Mouse (Mus musculus) embryonic facial prominence, embryonic 11.5 days (tissue): Measurements from ENCODE around the gene Npc2. TPM values are rescaled to one million over a fixed set of nuclear protein-coding genes. Genes with fewer than 3 reads are reported as not detected.
A peak's percentile ranks its signal among the peaks of the same experiment; 100 is the strongest.

Experiments used
- ATAC-seq: fragments of 200-750 bp; cut with Nextera tagmentation; replicated peaks from 2 replicates; pipeline ENCODE4 v1.8.0; 2017; ENCODE audit warnings: low read depth; ENCODE audit not compliant: insufficient number of reproducible peaks, low FRiP score, low TSS enrichment
- DNase-seq: peaks from one replicate; pipeline ENCODE4 v3.0.0-alpha.2; 2015; ENCODE audit warnings: low spot score
- H3K27ac ChIP-seq: fragments of 300-500 bp; sonication (generic); replicated peaks from 2 replicates; pipeline ENCODE4 v1.5.1; 2014; ENCODE audit warnings: mild to moderate bottlenecking, low read depth, low read length, control low read depth
- H3K27me3 ChIP-seq: fragments of 300-500 bp; sonication (generic); 2 replicates; pipeline ENCODE4 v1.6.1; 2014; ENCODE audit warnings: mild to moderate bottlenecking, low read length, moderate library complexity, mixed read lengths; ENCODE audit not compliant: control insufficient read depth, insufficient read depth
- H3K36me3 ChIP-seq: fragments of 300-500 bp; sonication (generic); replicated peaks from 2 replicates; pipeline ENCODE4 v1.6.1; 2014; ENCODE audit warnings: low read depth, mild to moderate bottlenecking, low read length, moderate library complexity, mixed read lengths; ENCODE audit not compliant: control insufficient read depth, insufficient read depth
- H3K4me1 ChIP-seq: fragments of 300-500 bp; sonication (generic); 2 replicates; pipeline ENCODE4 v1.6.1; 2014; ENCODE audit warnings: low read length, mixed read lengths; ENCODE audit not compliant: control insufficient read depth, insufficient read depth
- H3K4me2 ChIP-seq: fragments of 300-500 bp; sonication (generic); 2 replicates; pipeline ENCODE4 v1.6.1; 2014; ENCODE audit warnings: low read depth, mild to moderate bottlenecking, control low read depth, low read length, moderate library complexity
- H3K4me3 ChIP-seq: fragments of 300-500 bp; sonication (generic); 2 replicates; pipeline ENCODE4 v1.5.1; 2014; ENCODE audit warnings: low read depth, low read length, control low read depth
- H3K9ac ChIP-seq: fragments of 300-500 bp; sonication (generic); replicated peaks from 2 replicates; pipeline ENCODE4 v1.6.1; 2014; ENCODE audit warnings: mild to moderate bottlenecking, control low read depth, low read length
- H3K9me3 ChIP-seq: fragments of 300-500 bp; sonication (generic); replicated peaks from 2 replicates; pipeline ENCODE4 v1.6.1; 2016; ENCODE audit warnings: mild to moderate bottlenecking, low read length, inconsistent platforms, mixed read lengths; ENCODE audit not compliant: control insufficient read depth
- WGBS: fragments of 180-500 bp; shearing (Covaris S2); extraction: QIAGEN DNeasy Blood & Tissue Kit; methylation state at CpG from one replicate; pipeline ENCODE4 v1.1.7; 2014; 5-methylcytosine and 5-hydroxymethylcytosine counted together
- polyA plus RNA-seq: library from polyadenylated mRNA; unstranded; fragments of >200 nt; fragmentation: Nextera tagmentation; extraction: Ambion mirVana; gene quantifications from 2 replicates; pipeline ENCODE4 v1.2.1, GENCODE M21; 2014

Npc2 gene
- polyA plus RNA-seq, 1 experiment from 2014 or later, result 72.6 TPM

GRCm38 (mm10) chr12:84810810-84811209 is 37.9 kb upstream of the Npc2 start:
- H3K27me3 ChIP-seq, result no peaks in the 10 kb centered on the region
- H3K4me2 ChIP-seq, result no peak overlapping the region
- H3K27ac ChIP-seq, result no peak overlapping the region
- no peak overlapping the region for H3K4me3 ChIP-seq
- H3K36me3 ChIP-seq, result no peaks in the 10 kb centered on the region
- H3K9ac ChIP-seq, result no peak overlapping the region
- DNase-seq, result no peak
- no peak for ATAC-seq
- WGBS, result 62% methylated on average over 1 of the region's 1 CpGs
- no peaks in the 10 kb centered on the region for H3K4me1 ChIP-seq
- no peaks in the 10 kb centered on the region for H3K9me3 ChIP-seq

- Histone ChIP-seq H3K27ac (no peak overlapping the region), H3K9me3 (no peaks in the 10 kb centered on the region), H3K27me3 (no peaks in the 10 kb centered on the region), H3K9ac (no peak overlapping the region), H3K4me2 (no peak overlapping the region), H3K36me3 (no peaks in the 10 kb centered on the region), H3K4me3 (no peak overlapping the region), H3K4me1 (no peaks in the 10 kb centered on the region)
- DNase-seq, result no peak
- WGBS, result 77% methylated on average over 6 of the region's 6 CpGs
- ATAC-seq, result no peak
Measured at GRCm38 (mm10) chr12:84809033-84809432, 36.1 kb upstream of the Npc2 start.

- Histone ChIP-seq H3K36me3 (no peaks in the 10 kb centered on the region), H3K9ac (no peak overlapping the region), H3K4me1 (no peaks in the 10 kb centered on the region), H3K4me2 (no peak overlapping the region), H3K9me3 (no peaks in the 10 kb centered on the region), H3K27me3 (no peaks in the 10 kb centered on the region), H3K4me3 (no peak overlapping the region), H3K27ac (no peak overlapping the region)
- no peak for ATAC-seq
- WGBS, result 83% methylated on average over 13 of the region's 13 CpGs
- no peak for DNase-seq
Measured at GRCm38 (mm10) chr12:84807351-84807750, 34.4 kb upstream of the Npc2 start.

- Histone ChIP-seq H3K36me3 (no peaks in the 10 kb centered on the region), H3K4me1 (no peaks in the 10 kb centered on the region), H3K27me3 (no peaks in the 10 kb centered on the region), H3K9me3 (no peaks in the 10 kb centered on the region), H3K4me2 (no peak overlapping the region), H3K9ac (no peak overlapping the region), H3K4me3 (no peak overlapping the region), H3K27ac (no peak overlapping the region)
- ATAC-seq (no peak), DNase-seq (no peak)
- WGBS, result 58% methylated on average over 5 of the region's 5 CpGs
Measured at GRCm38 (mm10) chr12:84806726-84807125, 33.8 kb upstream of the Npc2 start.

- DNase-seq, result no peak
- no peak for ATAC-seq
- Histone ChIP-seq H3K36me3 (no peaks in the 10 kb centered on the region), H3K4me1 (no peaks in the 10 kb centered on the region), H3K4me2 (no peak overlapping the region), H3K27ac (no peak overlapping the region), H3K9me3 (no peaks in the 10 kb centered on the region), H3K4me3 (no peak overlapping the region), H3K27me3 (no peaks in the 10 kb centered on the region), H3K9ac (no peak overlapping the region)
- 74% methylated on average over 1 of the region's 1 CpGs for WGBS
Measured at GRCm38 (mm10) chr12:84806010-84806409, 33.1 kb upstream of the Npc2 start.

- DNase-seq, result no peak
- no peaks in the 10 kb centered on the region for H3K36me3 ChIP-seq
- WGBS, result 70% methylated on average over 9 of the region's 9 CpGs
- H3K4me2 ChIP-seq, result no peak overlapping the region
- no peaks in the 10 kb centered on the region for H3K4me1 ChIP-seq
- no peaks in the 10 kb centered on the region for H3K9me3 ChIP-seq
- H3K27ac ChIP-seq, result no peak overlapping the region
- no peaks in the 10 kb centered on the region for H3K27me3 ChIP-seq
- no peak overlapping the region for H3K4me3 ChIP-seq
- no peak overlapping the region for H3K9ac ChIP-seq
- 0 out of 2 replicates have a peak, but pooled peaks have one; percentile 24 for ATAC-seq
Measured at GRCm38 (mm10) chr12:84805228-84805842, 32.4 kb upstream of the Npc2 start.

GRCm38 (mm10) chr12:84802625-84803024 is 29.7 kb upstream of the Npc2 start:
- Histone ChIP-seq H3K36me3 (no peaks in the 10 kb centered on the region), H3K4me1 (no peaks in the 10 kb centered on the region), H3K4me2 (no peak overlapping the region), H3K27ac (no peak overlapping the region), H3K27me3 (no peaks in the 10 kb centered on the region), H3K9ac (no peak overlapping the region), H3K4me3 (no peak overlapping the region), H3K9me3 (no peaks in the 10 kb centered on the region)
- no peak for DNase-seq
- WGBS, result 87% methylated on average over 3 of the region's 3 CpGs
- no peak for ATAC-seq

- H3K4me2 ChIP-seq, result no peak overlapping the region
- H3K27me3 ChIP-seq, result no peaks in the 10 kb centered on the region
- no peaks in the 10 kb centered on the region for H3K4me1 ChIP-seq
- ATAC-seq (no peak), DNase-seq (no peak)
- no peaks in the 10 kb centered on the region for H3K36me3 ChIP-seq
- no peak overlapping the region for H3K27ac ChIP-seq
- H3K9ac ChIP-seq, result no peak overlapping the region
- no peak overlapping the region for H3K4me3 ChIP-seq
- 89% methylated on average over 13 of the region's 13 CpGs for WGBS
- H3K9me3 ChIP-seq, result no peaks in the 10 kb centered on the region
Measured at GRCm38 (mm10) chr12:84801532-84802110, 28.7 kb upstream of the Npc2 start.
